ENCODE assay signal across 39 mouse cellular contexts in genomic region chr16:89587209-89587608, GRCm38 (mm10). TPM values are rescaled to one million over a fixed set of nuclear protein-coding genes. Genes with fewer than 3 reads are reported as not detected.
DNase-seq lines count a peak whose midpoint lies in the region; ATAC-seq and TF ChIP-seq lines count a peak whose summit lies in the region.
"Had no signal": no experiment of that assay in that cellular context is flagged by ENCODE, and none has a peak within 500 bp of the region (broad histone marks: within the 10 kb centered on the region; RNA-seq: fewer than 3 reads in every experiment).

No protein-coding gene starts in this region.

- ATAC-seq in heart, embryonic 11.5 days (replicated peaks; ENCODE audit: insufficient number of reproducible peaks, low FRiP score, low TSS enrichment): no peak
- ATAC-seq in megakaryocyte-erythroid progenitor cell, adult 5-6 weeks (replicated peaks; ENCODE audit: low FRiP score, low TSS enrichment, poor library complexity, severe bottlenecking): no peak
- ATAC-seq: forebrain, embryonic 14.5 days; intestine, postnatal 0 days; liver, embryonic 12.5 days; liver, postnatal 0 days had no signal

- no peak for TF ChIP-seq CTCF in layer of hippocampus, adult 2 months (conservative IDR thresholded peaks at IDR 0.05)

- DNase-seq in cerebellum, postnatal 10 days: peak; percentile 35 to 44
- DNase-seq in cerebellum, adult 18-20 months: no peak
- DNase-seq in heart, adult 11 months: peak; percentile 81
- DNase-seq in layer of hippocampus, adult 2 months (ENCODE audit: low spot score in 2 of 2): no peak
- no peak for DNase-seq in layer of hippocampus, adult 9-10 months (ENCODE audit: low spot score)
- peak; percentile 37 for DNase-seq in Muller cell, postnatal 12 days (ENCODE audit: inconsistent ontology term)
- DNase-seq: adrenal gland, postnatal 14 days; cerebellum, postnatal 36 days; embryo, embryonic 11 days; gastrocnemius, postnatal 10 days; heart, postnatal 4 days; kidney, adult 9 months; kidney, postnatal 10 days; liver, postnatal 0 days; lung, postnatal 36 days; thymus, adult 18-20 months; thymus, postnatal 25 days had no signal

- H3K27ac ChIP-seq in heart, embryonic 11.5 days (ENCODE audit: low read depth, low read length): no peak overlapping the region
- H3K27ac ChIP-seq in layer of hippocampus, adult 2 months: peak overlapping the region; percentile 57
- H3K27ac ChIP-seq: embryonic facial prominence, embryonic 12.5 days; limb, embryonic 13.5 days; liver, embryonic 12.5 days; midbrain, embryonic 12.5 days; neural tube, embryonic 12.5 days; stomach, postnatal 0 days had no signal

- no peak overlapping the region for H3K4me2 ChIP-seq in heart, embryonic 11.5 days
- H3K4me2 ChIP-seq: embryonic facial prominence, embryonic 12.5 days; heart, embryonic 12.5 days; limb, embryonic 13.5 days; liver, embryonic 12.5 days; midbrain, embryonic 12.5 days; neural tube, embryonic 12.5 days had no signal

- no peaks in the 10 kb centered on the region for H3K36me3 ChIP-seq in heart, embryonic 11.5 days (ENCODE audit: control insufficient read depth, insufficient read depth, low read length)
- H3K36me3 ChIP-seq: embryonic facial prominence, embryonic 12.5 days; heart, embryonic 12.5 days; limb, embryonic 13.5 days; liver, embryonic 12.5 days; midbrain, embryonic 12.5 days; neural tube, embryonic 12.5 days had no signal

- no peak overlapping the region for H3K9ac ChIP-seq in heart, embryonic 11.5 days (ENCODE audit: low read depth, low read length)
- H3K9ac ChIP-seq: embryonic facial prominence, embryonic 12.5 days; heart, embryonic 12.5 days; limb, embryonic 13.5 days; liver, embryonic 12.5 days; liver, postnatal 0 days; midbrain, embryonic 12.5 days; neural tube, embryonic 12.5 days had no signal

- H3K4me1 ChIP-seq in heart, embryonic 11.5 days (ENCODE audit: control insufficient read depth, insufficient read depth, low read length): peaks cover 7% of the 10 kb centered on the region; the same call in 1 of the 2 replicates
- H3K4me1 ChIP-seq: embryonic facial prominence, embryonic 12.5 days; liver, embryonic 12.5 days had no signal

- no peaks in the 10 kb centered on the region for H3K27me3 ChIP-seq in heart, embryonic 11.5 days (ENCODE audit: control insufficient read depth, insufficient read depth, low read length)
- H3K27me3 ChIP-seq: embryonic facial prominence, embryonic 12.5 days; heart, embryonic 12.5 days; limb, embryonic 13.5 days; liver, embryonic 12.5 days; midbrain, embryonic 12.5 days; neural tube, embryonic 12.5 days had no signal

- no peaks in the 10 kb centered on the region; the same call in 1 of the 2 replicates for H3K9me3 ChIP-seq in heart, embryonic 11.5 days (replicated peaks; ENCODE audit: control insufficient read depth, low read length)
- H3K9me3 ChIP-seq: embryonic facial prominence, embryonic 12.5 days; liver, embryonic 12.5 days; neural tube, embryonic 12.5 days had no signal

- 48% methylated on average over 3 of the region's 3 CpGs for WGBS in heart, embryonic 11.5 days (ENCODE audit: insufficient replicate concordance)

- no peak overlapping the region for H3K4me3 ChIP-seq in heart, embryonic 11.5 days (ENCODE audit: low read depth, low read length)
- H3K4me3 ChIP-seq in layer of hippocampus, adult 2 months: no peak overlapping the region
- H3K4me3 ChIP-seq: embryonic facial prominence, embryonic 12.5 days; heart, embryonic 12.5 days; limb, embryonic 13.5 days; liver, embryonic 12.5 days; midbrain, embryonic 12.5 days; myocyte; neural tube, embryonic 12.5 days had no signal

RNA-seq across cellular contexts. Expression of gene Krtap11-1, which starts 16.2 kb away (rescaled TPM):
- not detected in 2 replicates for polyA plus RNA-seq in heart, embryonic 11.5 days (2014; fragmentation: Nextera tagmentation; extraction: Ambion mirVana)
- total RNA-seq in layer of hippocampus, adult 2 months (2021): not detected
- not detected in 2 replicates for total RNA-seq in megakaryocyte-erythroid progenitor cell, adult 5-6 weeks (2014; fragmentation: Nextera tagmentation)
- not detected in 2 replicates for total RNA-seq in megakaryocyte-erythroid progenitor cell, adult 5-6 weeks (2017)
- total RNA-seq: adrenal gland, postnatal 14 days; gastrocnemius, postnatal 10 days; heart, postnatal 4 days; layer of hippocampus, postnatal 10 days; left cerebral cortex, adult 8-10 months; left cerebral cortex, postnatal 36 days; megakaryocyte, adult 5-6 weeks; MEL; midbrain, postnatal 0 days had no signal
- polyA plus RNA-seq: embryonic facial prominence, embryonic 12.5 days; forebrain, embryonic 14.5 days; heart, embryonic 12.5 days; heart, postnatal 0 days; intestine, postnatal 0 days; large intestine, adult 2 months; limb, embryonic 13.5 days; liver, embryonic 12.5 days; liver, postnatal 0 days; lung, embryonic 16.5 days; midbrain, embryonic 12.5 days; midbrain, postnatal 0 days; myocyte; neural tube, embryonic 12.5 days; spleen, adult 2 months; stomach, postnatal 0 days had no signal

Comparison
In these comparisons a context has a peak if more than half of its experiments do, and no peak if none do; other contexts are left out.
1. DNase-seq: peak in cerebellum, postnatal 10 days (2 of 2), heart, adult 11 months (single experiment) and Muller cell, postnatal 12 days (single experiment); none in cerebellum, adult 18-20 months (0 of 2), layer of hippocampus, adult 2 months (0 of 2) and layer of hippocampus, adult 9-10 months (single experiment).